Comparison of ENCODE assay signal across 1 mouse cellular context in genomic region chr10:120112507-120113396, GRCm38 (mm10).
A peak's percentile ranks its signal among the peaks of the same experiment; 100 is the strongest.
TF ChIP-seq lines count a peak whose summit lies in the region.

Gene Helb, minus strand, starts transcription at chr10:120112987.

TF ChIP-seq in MEL, 35 proteins besides CTCF, POLR2A, EP300 and RAD21 (continued from another document):
- TF ChIP-seq NELFE (IDR thresholded peaks at IDR 0.05; ENCODE audit: low read depth, low read length) (peak; percentile 68), TCF12 (IDR thresholded peaks at IDR 0.05; ENCODE audit: low read depth, low read length) (no peak; the same call in none of the 2 replicates), MYC (IDR thresholded peaks at IDR 0.05; ENCODE audit: low read depth, low read length) (0 out of 2 replicates have a peak, but pooled peaks have one; percentile 11), CHD2 (IDR thresholded peaks at IDR 0.05; ENCODE audit: low read length) (no peak), SIN3A (IDR thresholded peaks at IDR 0.05; ENCODE audit: low read length) (no peak; the same call in none of the 2 replicates), SMC3 (IDR thresholded peaks at IDR 0.05; ENCODE audit: low read depth, low read length) (0 out of 2 replicates have a peak, but pooled peaks have one; percentile 6)
